ENCODE assay signal across 23 mouse cellular contexts in genomic region chr15:81299549-81299948, GRCm38 (mm10).
"Had no signal": no experiment of that assay in that cellular context is flagged by ENCODE, and none has a peak within 500 bp of the region (broad histone marks: within the 10 kb centered on the region; RNA-seq: fewer than 3 reads in every experiment).

No protein-coding gene starts in this region.

- H3K27me3 ChIP-seq: heart, embryonic 13.5 days; heart, embryonic 15.5 days; limb, embryonic 12.5 days; liver, embryonic 13.5 days had no signal

- DNase-seq: gastrocnemius, postnatal 14 days; gastrocnemius, postnatal 36 days; heart, adult 11 months; heart, adult 2 months; heart, postnatal 14 days; heart, postnatal 36 days; kidney, adult 18-20 months; kidney, adult 8-10 months; kidney, postnatal 10 days; kidney, postnatal 25 days; kidney, postnatal 4 days; liver, embryonic 13.5 days had no signal

- H3K36me3 ChIP-seq: heart, embryonic 13.5 days; heart, embryonic 15.5 days; limb, embryonic 10.5 days; limb, embryonic 12.5 days; liver, embryonic 13.5 days had no signal

- H3K9ac ChIP-seq: heart, embryonic 13.5 days; heart, embryonic 15.5 days; hindbrain, embryonic 14.5 days; limb, embryonic 12.5 days; liver, embryonic 13.5 days had no signal

- H3K4me2 ChIP-seq: heart, embryonic 11.5 days; heart, embryonic 13.5 days; heart, embryonic 15.5 days; hindbrain, embryonic 14.5 days; limb, embryonic 12.5 days; liver, embryonic 11.5 days; liver, embryonic 13.5 days had no signal

- H3K27ac ChIP-seq: heart, adult 2 months; heart, embryonic 13.5 days; heart, embryonic 15.5 days; hindbrain, embryonic 14.5 days; layer of hippocampus, adult 2 months; left cerebral cortex, adult 2 months; limb, embryonic 10.5 days; limb, embryonic 12.5 days; liver, embryonic 13.5 days had no signal

- H3K9me3 ChIP-seq: heart, embryonic 13.5 days; heart, embryonic 15.5 days; limb, embryonic 10.5 days; liver, embryonic 13.5 days had no signal

- ATAC-seq: hindbrain, embryonic 16.5 days; intestine, postnatal 0 days had no signal

- H3K4me1 ChIP-seq: heart, embryonic 13.5 days; heart, embryonic 15.5 days had no signal

- H3K4me3 ChIP-seq: heart, adult 2 months; heart, embryonic 13.5 days; heart, embryonic 15.5 days; layer of hippocampus, adult 2 months; left cerebral cortex, adult 2 months; limb, embryonic 10.5 days; limb, embryonic 12.5 days; liver, embryonic 13.5 days had no signal
